Mouse (Mus musculus) T-helper 2 cell (primary cell): ENCODE results near the gene Ptch2.

Experiments used
- in situ Hi-C: fragments of 300-600 bp; cut with MboI, MseI; formaldehyde crosslinking; loops from one replicate; pipeline ENCODE4 v1.15.1; 2025; ENCODE audit warnings: high pct_unique_total_duplicates

Gene Ptch2

GRCm38 (mm10) chr4:117104672-117105071 is 8.8 kb downstream of the Ptch2 start:
- in situ Hi-C loops: no loop called here

DNA sequence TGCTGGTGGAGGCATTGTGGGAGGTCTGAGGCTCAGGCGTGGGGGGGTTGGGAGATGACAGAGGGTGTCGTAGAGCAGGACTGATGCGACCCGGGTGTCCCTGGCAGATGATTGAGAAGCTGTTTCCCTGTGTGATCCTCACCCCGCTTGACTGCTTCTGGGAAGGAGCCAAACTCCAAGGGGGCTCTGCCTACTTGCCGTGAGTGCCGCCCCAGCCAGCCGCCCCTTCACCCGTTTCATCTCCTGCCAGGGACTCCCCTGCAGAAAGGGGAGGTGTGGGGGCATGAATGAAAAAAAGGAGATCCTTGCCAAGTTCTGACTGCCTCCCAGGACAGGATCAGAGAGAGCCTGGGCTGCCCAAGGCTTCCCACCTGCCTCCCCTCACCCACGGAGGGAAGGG is 9.3 kb downstream of the Ptch2 start:
- in situ Hi-C loops: no loop called here

GRCm38 (mm10) chr4:117107813-117108523 is 12.1 kb downstream of the Ptch2 start:
- in situ Hi-C loops: no loop called here

- in situ Hi-C loops: no loop called here
Observed at GRCm38 (mm10) chr4:117108524-117108849, 12.6 kb downstream of the Ptch2 start.

DNA sequence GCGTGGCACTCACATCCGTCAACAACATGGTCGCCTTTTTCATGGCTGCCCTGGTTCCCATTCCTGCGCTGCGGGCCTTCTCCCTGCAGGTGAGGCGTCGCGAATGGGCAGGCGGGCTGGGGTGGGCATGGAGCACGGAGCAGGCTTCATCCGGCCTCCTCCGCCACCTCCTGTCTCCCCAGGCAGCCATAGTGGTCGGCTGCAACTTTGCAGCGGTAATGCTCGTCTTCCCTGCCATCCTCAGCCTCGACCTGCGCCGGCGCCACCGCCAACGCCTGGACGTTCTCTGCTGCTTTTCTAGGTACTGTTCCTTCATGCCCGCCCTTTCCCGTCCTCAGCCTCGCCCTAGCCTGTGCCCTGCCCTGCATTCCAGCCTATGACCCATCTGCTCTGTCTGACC is 13.5 kb downstream of the Ptch2 start:
- in situ Hi-C loops: no loop called here

- in situ Hi-C loops: no loop called here
Observed at GRCm38 (mm10) chr4:117110249-117110648, 14.4 kb downstream of the Ptch2 start.

DNA sequence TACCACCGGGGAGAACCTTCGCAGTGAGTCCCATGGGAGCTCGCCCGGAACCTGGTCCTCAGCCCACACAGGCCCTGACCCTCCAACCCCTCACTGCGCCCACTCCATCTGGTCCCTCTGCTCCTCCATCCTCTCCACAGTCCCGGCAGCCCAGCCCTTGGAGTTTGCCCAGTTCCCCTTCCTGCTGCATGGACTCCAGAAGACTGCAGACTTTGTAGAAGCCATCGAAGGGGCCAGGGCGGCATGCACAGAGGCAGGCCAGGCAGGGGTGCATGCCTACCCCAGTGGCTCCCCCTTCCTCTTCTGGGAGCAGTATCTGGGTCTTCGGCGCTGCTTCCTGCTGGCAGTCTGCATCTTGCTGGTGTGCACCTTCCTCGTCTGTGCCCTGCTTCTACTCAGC is 15.1 kb downstream of the Ptch2 start:
- in situ Hi-C loops: no loop called here

GRCm38 (mm10) chr4:117113237-117113636 is 17.4 kb downstream of the Ptch2 start:
- in situ Hi-C loops: no loop called here

GRCm38 (mm10) chr4:117115592-117115991 is 19.7 kb downstream of the Ptch2 start:
- in situ Hi-C loops: no loop called here

DNA sequence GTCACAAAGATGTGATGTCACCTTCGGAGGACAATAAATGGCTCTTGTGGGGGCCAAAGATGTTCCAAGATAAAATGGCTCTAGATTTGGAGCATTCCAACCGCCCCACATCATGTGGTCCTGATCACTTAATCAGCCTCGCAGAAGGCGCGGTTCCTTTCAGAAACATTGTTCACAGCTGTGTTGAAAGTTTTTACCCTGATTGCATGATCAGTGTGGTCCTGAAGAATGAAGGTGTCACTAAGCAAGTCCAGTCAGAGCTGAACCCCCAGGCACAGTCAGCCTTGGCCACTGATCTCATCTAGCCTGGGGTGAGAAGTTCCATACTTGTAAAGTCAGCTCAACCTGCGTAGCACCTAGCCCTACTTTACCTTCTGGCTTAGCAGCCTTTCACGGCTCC is 22.1 kb downstream of the Ptch2 start:
- in situ Hi-C loops: no loop called here

GRCm38 (mm10) chr4:117119636-117120035 is 23.8 kb downstream of the Ptch2 start:
- in situ Hi-C loops: no loop called here

DNA sequence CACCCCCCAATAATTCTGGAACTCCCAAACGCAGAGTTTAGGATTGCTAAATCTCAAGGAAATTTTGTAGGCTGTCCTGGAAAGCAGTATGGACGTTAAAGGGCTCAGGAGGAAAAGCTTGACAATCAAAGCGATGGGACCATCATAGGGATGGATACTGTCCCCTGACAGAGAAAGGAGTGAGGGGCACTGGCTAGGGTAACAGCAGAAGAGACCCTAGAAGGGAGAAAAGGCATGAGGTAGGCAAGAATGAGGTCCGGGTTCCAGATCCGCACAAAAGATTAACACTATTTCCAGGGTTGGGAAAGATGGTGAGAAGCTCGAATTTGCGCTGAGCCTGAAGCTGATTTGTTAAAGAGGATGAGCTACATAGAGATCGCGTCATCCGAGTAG is 24.2 kb downstream of the Ptch2 start:
- in situ Hi-C loops: no loop called here

DNA sequence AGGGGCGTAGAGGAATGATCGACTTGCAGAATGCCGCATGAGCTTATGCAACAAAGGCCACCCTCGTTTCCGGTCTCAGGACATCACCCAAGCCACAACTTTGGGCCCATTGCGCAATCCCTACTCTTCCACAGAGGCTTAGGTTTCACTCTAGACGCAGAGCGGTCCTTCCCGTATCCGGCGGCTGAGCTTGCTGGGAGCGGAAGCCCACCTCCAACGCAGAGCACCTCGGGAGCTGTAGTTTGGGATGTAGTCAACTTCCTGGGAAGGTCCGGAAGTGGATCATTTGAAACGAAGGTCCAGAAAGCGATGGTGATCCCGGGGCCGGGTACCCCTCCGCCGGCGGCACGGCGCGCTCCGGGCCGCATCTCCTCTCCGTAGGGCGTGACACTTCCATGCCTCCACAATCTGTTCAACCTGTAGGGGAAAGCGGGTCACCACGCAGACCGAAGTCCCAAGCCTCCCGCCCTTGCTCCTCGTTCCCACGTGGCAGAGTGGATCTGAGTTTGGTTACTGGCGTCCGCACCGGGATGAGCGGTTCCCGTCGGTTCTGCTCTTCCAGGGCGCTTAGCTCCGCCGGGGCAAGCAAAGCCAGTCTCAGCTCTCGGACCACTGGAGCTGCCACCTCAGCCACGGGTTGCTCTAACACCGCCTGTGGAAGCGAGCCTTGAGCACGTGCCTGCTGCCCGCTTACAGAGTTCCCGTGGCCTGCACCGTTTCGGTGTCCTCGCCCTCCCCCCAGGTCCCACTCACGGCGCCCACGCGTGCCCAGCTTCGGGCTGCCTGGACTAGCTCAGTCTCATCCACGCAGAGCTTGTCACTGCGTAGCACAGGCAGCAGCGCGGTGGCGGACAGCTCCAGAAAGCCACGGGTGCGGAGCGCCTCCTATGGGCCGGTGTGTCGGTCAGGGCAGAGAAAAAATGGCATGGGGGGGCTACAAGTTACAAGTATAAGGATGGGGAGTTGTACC is 24.9 kb downstream of the Ptch2 start:
- in situ Hi-C loops: no loop called here

DNA sequence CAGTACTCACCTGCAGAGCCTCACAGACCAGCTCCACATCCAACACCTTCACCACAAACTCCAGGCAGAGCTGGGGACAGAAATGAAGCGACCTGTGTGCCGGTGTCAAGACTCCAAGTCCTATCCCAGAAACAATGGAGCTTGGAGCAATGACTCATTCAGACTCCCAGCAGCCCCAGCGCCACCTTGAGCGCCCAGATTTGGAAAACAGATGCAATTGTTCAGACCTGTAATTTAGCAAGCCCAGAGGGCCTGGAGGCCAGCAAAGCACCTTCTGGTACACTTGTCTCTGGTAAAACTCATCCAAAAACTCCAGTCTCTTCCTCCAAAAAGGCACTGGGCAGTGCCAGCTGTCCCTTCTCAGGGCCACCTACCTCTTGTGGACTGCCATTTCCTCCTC is 26.3 kb downstream of the Ptch2 start:
- in situ Hi-C loops: no loop called here

- in situ Hi-C loops: no loop called here
Observed at GRCm38 (mm10) chr4:117123546-117124217, 27.8 kb downstream of the Ptch2 start.

DNA sequence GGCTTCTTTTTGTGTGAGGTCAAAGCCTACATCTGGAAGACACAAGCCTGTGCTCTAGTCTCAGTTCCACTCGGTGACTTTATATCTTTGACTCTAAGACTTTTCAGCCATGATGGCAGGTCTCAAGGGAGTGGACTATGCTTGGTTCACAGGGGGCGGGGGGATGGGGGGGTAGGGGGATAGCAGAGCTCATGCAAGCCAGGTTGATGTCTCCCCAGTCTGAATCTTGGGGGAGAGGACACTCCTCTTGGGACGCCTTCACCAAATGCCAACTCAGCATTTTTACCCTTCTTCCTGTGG is 28.3 kb downstream of the Ptch2 start:
- in situ Hi-C loops: no loop called here

GRCm38 (mm10) chr4:117124518-117125347 is 28.9 kb downstream of the Ptch2 start:
- in situ Hi-C loops: no loop called here

DNA sequence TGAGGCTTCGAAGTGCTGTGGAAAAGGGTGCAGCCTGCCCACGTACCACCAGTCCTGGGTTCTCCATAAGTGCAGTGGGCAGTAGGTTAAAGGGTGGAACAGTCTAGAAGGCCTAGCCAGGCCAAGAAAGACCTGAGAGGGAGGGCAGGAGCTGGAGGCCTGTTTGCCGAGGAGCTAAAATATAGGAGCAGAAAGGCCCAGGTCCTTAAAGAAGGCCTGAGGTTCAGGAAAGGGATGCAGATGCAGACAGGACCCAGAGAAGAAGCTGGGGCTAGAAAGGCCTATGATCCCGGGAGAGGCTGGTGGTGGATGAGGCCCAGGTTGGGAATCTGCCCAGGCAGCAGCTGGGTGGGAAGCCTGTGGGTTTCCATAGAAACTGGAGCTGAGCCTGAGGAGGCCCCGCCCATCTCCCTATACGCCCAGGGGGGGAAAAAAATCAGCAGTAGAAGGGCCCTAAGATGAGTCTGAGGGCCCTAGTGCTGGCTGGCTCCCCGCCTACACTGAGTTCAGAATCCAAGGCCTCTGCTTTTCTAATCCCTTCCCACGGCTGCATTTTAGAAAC is 29.6 kb downstream of the Ptch2 start, which contains the start of gene Btbd19:
Gene Btbd19, minus strand, starts transcription at position 378 of the 562 bp plus-strand sequence.
- in situ Hi-C loops: no loop called here

DNA sequence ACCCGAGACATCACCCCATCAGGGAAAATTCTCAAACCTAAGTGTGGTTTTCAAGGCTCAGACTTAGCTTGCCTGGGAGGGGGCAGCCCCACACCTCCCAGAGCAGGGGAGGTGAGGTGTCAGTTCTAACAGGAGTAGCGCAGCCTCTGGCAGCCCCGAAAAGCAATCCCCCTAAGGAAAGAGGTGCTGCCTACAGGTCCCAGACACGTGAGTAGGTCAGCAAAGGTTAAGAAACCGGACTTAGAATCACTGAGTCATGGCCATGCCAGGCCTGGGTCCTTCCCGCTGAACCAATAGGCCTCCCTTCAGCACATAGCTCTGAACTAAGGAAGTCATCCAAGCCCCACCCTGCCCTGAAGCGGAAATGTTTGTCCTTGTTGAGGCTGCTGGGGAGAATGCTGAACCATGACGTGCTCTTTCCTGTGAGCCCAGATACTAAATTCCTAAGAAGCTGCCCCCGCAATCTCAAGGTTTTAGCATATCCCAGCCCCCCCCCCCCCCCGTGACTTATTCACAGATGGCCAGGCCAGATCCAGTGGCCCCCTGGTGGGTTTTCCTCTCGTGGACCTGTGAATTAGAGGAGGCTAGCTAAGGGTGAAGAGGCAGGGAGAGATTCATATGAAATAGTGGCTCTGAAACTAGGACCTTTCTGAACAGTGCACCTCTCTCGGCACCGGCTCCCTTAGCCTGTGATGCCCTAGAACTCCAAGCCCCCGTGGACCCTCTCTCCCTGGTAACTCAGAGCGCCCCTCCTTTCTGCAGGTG is 30.2 kb downstream of the Ptch2 start:
- in situ Hi-C loops: no loop called here

DNA sequence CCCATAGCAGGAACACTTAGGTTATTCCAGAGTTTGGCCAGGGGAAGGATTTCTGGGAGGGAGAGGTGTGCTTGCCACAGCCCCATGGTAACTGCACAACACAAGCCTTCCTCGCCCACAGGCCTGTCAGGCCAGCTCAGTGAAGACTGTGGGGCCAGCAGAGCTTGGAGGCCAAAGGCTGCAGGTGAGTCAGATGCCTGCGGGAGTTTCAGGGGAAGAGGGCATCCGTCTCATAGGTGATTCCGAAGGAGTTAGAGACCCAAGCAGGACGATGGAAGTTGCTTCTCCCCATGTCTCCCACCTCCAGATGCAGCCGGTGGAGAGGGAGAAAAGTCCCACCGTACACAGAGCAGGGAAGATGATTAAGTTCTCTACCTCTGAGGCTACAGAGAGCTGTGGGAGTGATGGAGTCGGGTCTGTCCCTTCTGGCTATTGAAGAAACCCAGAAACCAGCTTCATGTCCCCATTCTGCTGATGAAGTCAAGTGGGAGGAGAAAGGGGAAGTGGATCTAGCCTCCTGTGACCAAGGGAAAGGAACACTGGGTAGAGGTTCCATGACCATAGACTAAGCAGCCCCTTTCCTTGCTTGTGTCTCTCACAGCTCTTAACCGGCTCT is 30.9 kb downstream of the Ptch2 start, which contains the start of gene Tctex1d4:
Gene Tctex1d4, plus strand, starts transcription at position 120 of the 616 bp plus-strand sequence.
- in situ Hi-C loops: no loop called here
